In the genomic region with DNA sequence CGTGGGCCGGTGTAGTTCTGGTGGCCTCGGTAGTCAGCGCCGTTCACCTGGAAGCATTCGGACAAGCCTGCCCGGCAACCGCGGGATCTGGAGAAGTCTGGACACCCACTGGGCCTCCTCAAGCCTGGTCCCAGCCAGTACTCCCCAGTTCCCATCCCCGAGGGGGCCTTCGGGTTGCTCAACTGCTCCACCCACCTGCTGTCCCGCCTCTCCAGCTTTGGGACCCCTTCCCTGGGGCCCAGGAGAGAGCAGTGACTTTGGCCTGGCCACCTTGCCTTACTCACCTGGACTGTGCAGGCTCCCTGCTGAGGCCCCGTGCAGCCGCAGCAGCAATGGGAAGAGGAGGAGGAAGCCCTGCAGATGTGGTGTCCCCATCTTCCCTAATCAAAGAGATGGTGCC, we compare ENCODE assay signal across 9 mouse cellular contexts. TPM values are rescaled to one million over a fixed set of nuclear protein-coding genes. Genes with fewer than 3 reads are reported as not detected.
DNase-seq lines count a peak whose midpoint lies in the region; ATAC-seq lines count a peak whose summit lies in the region.
"Had no signal": no experiment of that assay in that cellular context is flagged by ENCODE, and none has a peak within 500 bp of the region (broad histone marks: within the 10 kb centered on the region; RNA-seq: fewer than 3 reads in every experiment).

No protein-coding gene starts in this region.

- no peak overlapping the region for H3K27ac ChIP-seq in forebrain, embryonic 10.5 days
- H3K27ac ChIP-seq in forebrain, embryonic 11.5 days (ENCODE audit: low read depth, low read length), result no peak overlapping the region
- no peak overlapping the region for H3K27ac ChIP-seq in midbrain, embryonic 12.5 days (replicated peaks)

- H3K4me3 ChIP-seq in forebrain, embryonic 10.5 days, result peak overlapping the region; percentile 51
- no peak overlapping the region for H3K4me3 ChIP-seq in forebrain, embryonic 11.5 days (ENCODE audit: low read depth, low read length)
- no peak overlapping the region; the same call in 1 of the 2 replicates for H3K4me3 ChIP-seq in midbrain, embryonic 12.5 days

- no peak for DNase-seq in forebrain, embryonic 10.5 days (ENCODE audit: extremely low spot score, low spot score)
- no peak for DNase-seq in forebrain, embryonic 11.5 days (ENCODE audit: low spot score)
- DNase-seq in retina, embryonic 14.5 days (ENCODE audit: low spot score), result peak; percentile 15
- DNase-seq in retina, postnatal 1 day, result no peak
- no peak for DNase-seq in thymus, postnatal 0 days (ENCODE audit: low spot score)
- DNase-seq in cerebellum, postnatal 25 days, result no peak
- no peak for DNase-seq in right cerebral cortex, postnatal 36 days (ENCODE audit: low spot score in 2 of 2)
- DNase-seq: cerebellum, postnatal 36 days had no signal

- peaks cover 92% of the 10 kb centered on the region for H3K27me3 ChIP-seq in forebrain, embryonic 10.5 days (ENCODE audit: poor library complexity, severe bottlenecking)
- H3K27me3 ChIP-seq in forebrain, embryonic 11.5 days (ENCODE audit: control insufficient read depth, insufficient read depth, low read length), result peaks cover 61% of the 10 kb centered on the region
- peaks cover 79% of the 10 kb centered on the region for H3K27me3 ChIP-seq in midbrain, embryonic 12.5 days

- H3K36me3 ChIP-seq in forebrain, embryonic 10.5 days (replicated peaks), result no peaks in the 10 kb centered on the region
- H3K36me3 ChIP-seq in forebrain, embryonic 11.5 days (ENCODE audit: control insufficient read depth, insufficient read depth, low read length), result no peaks in the 10 kb centered on the region
- H3K36me3 ChIP-seq in midbrain, embryonic 12.5 days, result no peaks in the 10 kb centered on the region

- 4% methylated on average over 14 of the region's 14 CpGs for WGBS in forebrain, embryonic 10.5 days
- WGBS in forebrain, embryonic 11.5 days, result 3% methylated on average over 14 of the region's 14 CpGs
- under 1% methylated on average over 14 of the region's 14 CpGs for WGBS in midbrain, embryonic 12.5 days

- H3K9ac ChIP-seq in forebrain, embryonic 11.5 days (ENCODE audit: low read length), result no peak overlapping the region
- H3K9ac ChIP-seq in midbrain, embryonic 12.5 days (replicated peaks), result no peak overlapping the region

- H3K9me3 ChIP-seq in forebrain, embryonic 10.5 days, result 0 out of 2 replicates have a peak, but pooled peaks cover 7% of the 10 kb centered on the region
- no peaks in the 10 kb centered on the region for H3K9me3 ChIP-seq in forebrain, embryonic 11.5 days (ENCODE audit: control insufficient read depth, low read length)
- H3K9me3 ChIP-seq in midbrain, embryonic 12.5 days, result no peaks in the 10 kb centered on the region

- H3K4me1 ChIP-seq in forebrain, embryonic 10.5 days, result peaks cover 53% of the 10 kb centered on the region
- peaks cover 18% of the 10 kb centered on the region for H3K4me1 ChIP-seq in forebrain, embryonic 11.5 days (replicated peaks; ENCODE audit: control insufficient read depth, insufficient read depth, low read length)
- H3K4me1 ChIP-seq in midbrain, embryonic 12.5 days, result peaks cover 34% of the 10 kb centered on the region

- no peak for ATAC-seq in forebrain, embryonic 11.5 days (replicated peaks; ENCODE audit: low FRiP score)
- no peak for ATAC-seq in midbrain, embryonic 12.5 days (ENCODE audit: low FRiP score, low read depth)

- H3K4me2 ChIP-seq in forebrain, embryonic 11.5 days (ENCODE audit: low read depth, low read length, severe bottlenecking), result no peak overlapping the region
- peak overlapping the region; percentile 70; the same call in 1 of the 2 replicates for H3K4me2 ChIP-seq in midbrain, embryonic 12.5 days (replicated peaks)

RNA-seq across cellular contexts. Expression of a gene that starts 1.0 kb away (rescaled TPM):
- 1.5 and 2.9 TPM in 2 replicates for polyA plus RNA-seq in forebrain, embryonic 10.5 days (2016; fragmentation: Nextera tagmentation; extraction: Ambion mirVana)
- 2.2 and 2.6 TPM in 2 replicates for polyA plus RNA-seq in forebrain, embryonic 11.5 days (2014; fragmentation: Nextera tagmentation; extraction: Ambion mirVana)
- polyA plus RNA-seq in midbrain, embryonic 12.5 days (2016; fragmentation: Nextera tagmentation; extraction: Ambion mirVana), result 1.2 and 1.5 TPM in 2 replicates
- 7.2 and 7.3 TPM in 2 replicates for polyA plus RNA-seq in thymus, postnatal 0 days (2015; fragmentation: Nextera tagmentation; extraction: Ambion mirVana)

RNA-seq across cellular contexts. Expression of a gene that starts 4.0 kb away (rescaled TPM):
- polyA plus RNA-seq in forebrain, embryonic 10.5 days (2016; fragmentation: Nextera tagmentation; extraction: Ambion mirVana), result 21.5 and 23.9 TPM in 2 replicates
- polyA plus RNA-seq in forebrain, embryonic 11.5 days (2014; fragmentation: Nextera tagmentation; extraction: Ambion mirVana), result 26.5 and 28.8 TPM in 2 replicates
- polyA plus RNA-seq in midbrain, embryonic 12.5 days (2016; fragmentation: Nextera tagmentation; extraction: Ambion mirVana), result 40.4 and 41.2 TPM in 2 replicates
- 6.1 and 7.6 TPM in 2 replicates for polyA plus RNA-seq in thymus, postnatal 0 days (2015; fragmentation: Nextera tagmentation; extraction: Ambion mirVana)

RNA-seq across cellular contexts. Expression of a gene that starts 18.5 kb away (rescaled TPM):
- polyA plus RNA-seq in forebrain, embryonic 10.5 days (2016; fragmentation: Nextera tagmentation; extraction: Ambion mirVana), result 63.3 and 64.5 TPM in 2 replicates
- polyA plus RNA-seq in forebrain, embryonic 11.5 days (2014; fragmentation: Nextera tagmentation; extraction: Ambion mirVana), result 61.3 and 62.9 TPM in 2 replicates
- 36.9 and 40.8 TPM in 2 replicates for polyA plus RNA-seq in midbrain, embryonic 12.5 days (2016; fragmentation: Nextera tagmentation; extraction: Ambion mirVana)
- 35.9 and 40.1 TPM in 2 replicates for polyA plus RNA-seq in thymus, postnatal 0 days (2015; fragmentation: Nextera tagmentation; extraction: Ambion mirVana)

RNA-seq across cellular contexts. Expression of a gene that starts 22.1 kb away (rescaled TPM):
- polyA plus RNA-seq in forebrain, embryonic 10.5 days (2016; fragmentation: Nextera tagmentation; extraction: Ambion mirVana), result 0.06 TPM in 1 of 2 replicates, not detected in the other
- not detected in 2 replicates for polyA plus RNA-seq in forebrain, embryonic 11.5 days (2014; fragmentation: Nextera tagmentation; extraction: Ambion mirVana)
- 0.14 TPM in 1 of 2 replicates, not detected in the other for polyA plus RNA-seq in midbrain, embryonic 12.5 days (2016; fragmentation: Nextera tagmentation; extraction: Ambion mirVana)
- 0.26 and 0.77 TPM in 2 replicates for polyA plus RNA-seq in thymus, postnatal 0 days (2015; fragmentation: Nextera tagmentation; extraction: Ambion mirVana)

RNA-seq across cellular contexts. Expression of a gene that starts 26.8 kb away (rescaled TPM):
- 190 and 197 TPM in 2 replicates for polyA plus RNA-seq in forebrain, embryonic 10.5 days (2016; fragmentation: Nextera tagmentation; extraction: Ambion mirVana)
- polyA plus RNA-seq in forebrain, embryonic 11.5 days (2014; fragmentation: Nextera tagmentation; extraction: Ambion mirVana), result 167 and 174 TPM in 2 replicates
- polyA plus RNA-seq in midbrain, embryonic 12.5 days (2016; fragmentation: Nextera tagmentation; extraction: Ambion mirVana), result 212 and 220 TPM in 2 replicates
- polyA plus RNA-seq in thymus, postnatal 0 days (2015; fragmentation: Nextera tagmentation; extraction: Ambion mirVana), result 37.7 and 41.0 TPM in 2 replicates
